Mouse (Mus musculus) limb, embryonic 12.5 days (tissue): ENCODE data around the gene Dalrd3. TPM values are rescaled to one million over a fixed set of nuclear protein-coding genes. Genes with fewer than 3 reads are reported as not detected.
"Not testable (repeated sequence)": the region's sequence is repeated elsewhere in the genome, so short reads cannot be mapped to it uniquely, and the experiment has no call there.

Experiments
- ATAC-seq: fragments of 200-750 bp; cut with Nextera tagmentation; 2 replicates; pipeline ENCODE4 v1.8.0; 2017; ENCODE audit warnings: low read depth, moderate TSS enrichment; ENCODE audit not compliant: insufficient number of reproducible peaks, insufficient read depth, low FRiP score, low TSS enrichment
- H3K27ac ChIP-seq: fragments of 300-500 bp; sonication (generic); 2 replicates; pipeline ENCODE4 v1.5.1; 2016; ENCODE audit warnings: mild to moderate bottlenecking, moderate library complexity
- H3K27me3 ChIP-seq: fragments of 300-500 bp; sonication (generic); 2 replicates; pipeline ENCODE4 v1.6.1; 2016; ENCODE audit warnings: mild to moderate bottlenecking, moderate library complexity
- H3K36me3 ChIP-seq: fragments of 300-500 bp; sonication (generic); 2 replicates; pipeline ENCODE4 v1.6.1; 2016; ENCODE audit warnings: mild to moderate bottlenecking, moderate library complexity
- H3K4me1 ChIP-seq: fragments of 300-500 bp; sonication (generic); replicated peaks from 2 replicates; pipeline ENCODE4 v1.6.1; 2016
- H3K4me2 ChIP-seq: fragments of 300-500 bp; sonication (generic); 2 replicates; pipeline ENCODE4 v1.6.1; 2016; ENCODE audit warnings: mild to moderate bottlenecking, moderate library complexity
- H3K4me3 ChIP-seq: fragments of 300-500 bp; sonication (generic); replicated peaks from 2 replicates; pipeline ENCODE4 v1.5.1; 2016; ENCODE audit warnings: mild to moderate bottlenecking
- H3K9ac ChIP-seq: fragments of 300-500 bp; sonication (generic); replicated peaks from 2 replicates; pipeline ENCODE4 v1.6.1; 2016; ENCODE audit warnings: mild to moderate bottlenecking, moderate library complexity
- H3K9me3 ChIP-seq: fragments of 300-500 bp; sonication (generic); 2 replicates; pipeline ENCODE4 v1.6.1; 2016; ENCODE audit warnings: mild to moderate bottlenecking, moderate library complexity
- WGBS: fragments of 180-500 bp; shearing (Covaris S2); methylation state at CpG from one replicate; pipeline ENCODE4 v1.1.7; 2016; 5-methylcytosine and 5-hydroxymethylcytosine counted together
- polyA plus RNA-seq: library from polyadenylated mRNA; unstranded; fragments of >200 nt; fragmentation: Nextera tagmentation; extraction: Ambion mirVana; gene quantifications from 2 replicates; pipeline ENCODE4 v1.2.1, GENCODE M21; 2016

Dalrd3 gene
- polyA plus RNA-seq, 1 experiment from 2014 or later = 197 TPM

DNA sequence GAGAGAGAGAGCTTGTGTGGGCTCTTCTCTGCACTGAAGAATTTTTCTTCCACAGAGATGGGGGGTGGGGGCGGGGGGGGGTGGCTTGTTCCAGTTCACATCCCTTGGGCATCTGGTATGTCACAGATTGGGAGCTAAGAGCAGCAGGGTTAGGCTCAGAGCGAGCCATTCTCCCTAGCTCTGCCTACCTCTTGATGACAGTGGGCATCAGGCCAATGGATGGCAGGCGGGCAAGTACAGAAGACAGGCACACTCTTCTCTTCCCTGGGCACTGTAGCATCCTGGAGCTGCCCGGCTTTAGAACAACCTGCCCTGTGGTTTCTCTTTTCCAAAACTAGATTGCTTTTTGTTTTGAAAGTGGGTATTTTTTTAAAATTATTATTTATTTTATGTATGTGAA is 21.8 kb downstream of the Dalrd3 start:
- no peak for ATAC-seq
- Histone ChIP-seq H3K4me1 (peaks cover 32% of the 10 kb centered on the region), H3K4me3 (no peak overlapping the region), H3K9me3 (no peaks in the 10 kb centered on the region), H3K9ac (no peak overlapping the region), H3K27ac (no peak overlapping the region), H3K27me3 (no peaks in the 10 kb centered on the region), H3K36me3 (peaks cover 7% of the 10 kb centered on the region; the same call in 1 of the 2 replicates), H3K4me2 (no peak overlapping the region)
- 88% methylated on average over 4 of the region's 4 CpGs for WGBS

- H3K9ac ChIP-seq = no peak overlapping the region
- peaks cover 7% of the 10 kb centered on the region; the same call in 1 of the 2 replicates for H3K36me3 ChIP-seq
- no peak overlapping the region for H3K27ac ChIP-seq
- no peak for ATAC-seq
- H3K4me2 ChIP-seq = no peak overlapping the region
- 79% methylated on average over 3 of the region's 3 CpGs for WGBS
- H3K4me1 ChIP-seq = peaks cover 17% of the 10 kb centered on the region
- H3K27me3 ChIP-seq = no peaks in the 10 kb centered on the region
- H3K4me3 ChIP-seq = no peak overlapping the region
- no peaks in the 10 kb centered on the region for H3K9me3 ChIP-seq
Observed at GRCm38 (mm10) chr9:108594354-108594753, 24.7 kb downstream of the Dalrd3 start.

GRCm38 (mm10) chr9:108596998-108597764 is 27.5 kb downstream of the Dalrd3 start, which contains the start of gene P4htm:
Gene P4htm, minus strand, starts transcription at chr9:108597667.
- Histone ChIP-seq H3K9me3 (no peaks in the 10 kb centered on the region), H3K4me2 (peak within 1 kb of the TSS; percentile 89), H3K27ac (no peak within 1 kb of the TSS; the same call in 1 of the 2 replicates), H3K36me3 (peaks cover 4% of the 10 kb centered on the region; the same call in 1 of the 2 replicates), H3K4me1 (peaks cover 14% of the 10 kb centered on the region), H3K9ac (peak within 1 kb of the TSS; percentile 73), H3K27me3 (no peaks in the 10 kb centered on the region), H3K4me3 (peak within 1 kb of the TSS; percentile 70)
- 3% methylated on average over 69 of the region's 69 CpGs for WGBS
- ATAC-seq = peak; percentile 78

DNA sequence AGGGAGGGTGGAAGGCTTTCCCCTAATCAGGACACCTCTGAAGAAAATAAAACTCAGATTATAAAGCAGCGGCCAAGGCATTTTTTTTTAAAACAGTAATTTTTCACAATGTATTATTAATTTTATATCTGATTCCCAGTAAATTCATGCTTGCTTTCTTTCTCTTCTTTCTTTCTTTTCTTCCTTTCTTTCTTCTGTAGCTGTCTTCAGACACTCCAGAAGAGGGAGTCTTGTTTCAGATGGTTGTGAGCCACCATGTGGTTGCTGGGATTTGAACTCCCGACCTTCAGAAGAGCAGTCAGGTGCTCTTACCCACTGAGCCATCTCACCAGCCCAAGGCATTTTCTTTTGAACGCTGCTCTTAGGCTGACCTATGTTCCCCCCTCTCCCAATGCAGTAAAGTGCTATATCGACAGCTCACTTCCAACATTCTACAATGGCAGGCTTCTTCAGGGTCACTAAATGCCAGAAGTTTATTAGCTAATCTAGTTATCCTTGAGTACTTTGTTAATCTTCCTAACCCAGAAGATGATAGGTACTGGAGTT is 29.4 kb downstream of the Dalrd3 start:
- peaks cover 14% of the 10 kb centered on the region for H3K4me1 ChIP-seq
- no peak for ATAC-seq
- no peak overlapping the region for H3K4me2 ChIP-seq
- no peaks in the 10 kb centered on the region for H3K27me3 ChIP-seq
- H3K4me3 ChIP-seq = no peak overlapping the region
- H3K9ac ChIP-seq = no peak overlapping the region
- no peak overlapping the region for H3K27ac ChIP-seq
- H3K36me3 ChIP-seq = peaks cover 18% of the 10 kb centered on the region
- whole genome bisulfite sequencing = 81% methylated on average over 4 of the region's 4 CpGs
- H3K9me3 ChIP-seq = no peaks in the 10 kb centered on the region

- Histone ChIP-seq H3K27ac (no peak overlapping the region), H3K36me3 (peaks cover 27% of the 10 kb centered on the region), H3K4me2 (no peak overlapping the region), H3K9ac (no peak overlapping the region), H3K27me3 (no peaks in the 10 kb centered on the region), H3K9me3 (no peaks in the 10 kb centered on the region), H3K4me1 (peaks cover 18% of the 10 kb centered on the region), H3K4me3 (no peak overlapping the region)
- WGBS = 72% methylated on average over 2 of the region's 2 CpGs
- no peak for ATAC-seq
Observed at GRCm38 (mm10) chr9:108600011-108600410, 30.3 kb downstream of the Dalrd3 start.

DNA sequence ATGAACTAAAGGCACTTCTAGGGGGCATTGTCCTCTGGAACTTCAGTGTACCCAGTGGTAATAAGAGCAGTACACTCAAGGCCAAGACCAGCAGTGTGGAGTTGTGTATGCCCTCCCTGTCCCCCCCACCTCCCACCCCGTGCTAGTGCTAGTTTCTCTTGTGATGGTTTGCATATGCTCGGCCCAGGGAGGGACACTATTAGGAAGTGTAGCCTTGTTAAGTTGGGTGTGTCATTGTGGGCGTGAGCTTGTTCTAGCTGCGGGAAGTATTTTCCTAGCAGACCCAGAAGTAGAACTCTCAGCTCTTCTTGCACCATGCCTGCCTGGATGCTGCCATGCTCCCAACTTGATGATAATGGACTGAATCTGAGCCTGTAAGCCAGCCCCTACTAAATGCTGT is 32.3 kb downstream of the Dalrd3 start:
- no peak overlapping the region for H3K4me2 ChIP-seq
- ATAC-seq = no peak
- H3K36me3 ChIP-seq = peaks cover 45% of the 10 kb centered on the region
- H3K9me3 ChIP-seq = no peaks in the 10 kb centered on the region
- H3K4me3 ChIP-seq = no peak overlapping the region
- no peaks in the 10 kb centered on the region for H3K27me3 ChIP-seq
- no peak overlapping the region for H3K27ac ChIP-seq
- no peak overlapping the region for H3K9ac ChIP-seq
- 84% methylated on average over 4 of the region's 4 CpGs for WGBS
- peaks cover 10% of the 10 kb centered on the region for H3K4me1 ChIP-seq

- not testable (repeated sequence) for H3K4me1 ChIP-seq, H3K27ac ChIP-seq, H3K9me3 ChIP-seq, H3K4me3 ChIP-seq, H3K27me3 ChIP-seq, H3K9ac ChIP-seq, H3K4me2 ChIP-seq, ATAC-seq
- peaks cover 98% of the 10 kb centered on the region for H3K36me3 ChIP-seq
- WGBS = 94% methylated on average over 5 of the region's 5 CpGs
Observed at GRCm38 (mm10) chr9:108607929-108608328, 38.2 kb downstream of the Dalrd3 start.

GRCm38 (mm10) chr9:108608889-108609288 is 39.2 kb downstream of the Dalrd3 start:
- no peak overlapping the region for H3K9ac ChIP-seq
- H3K4me1 ChIP-seq = peaks cover 4% of the 10 kb centered on the region
- no peak overlapping the region for H3K27ac ChIP-seq
- H3K4me2 ChIP-seq = no peak overlapping the region
- H3K27me3 ChIP-seq = no peaks in the 10 kb centered on the region
- no peaks in the 10 kb centered on the region for H3K9me3 ChIP-seq
- ATAC-seq = no peak
- WGBS = 89% methylated on average over 4 of the region's 4 CpGs
- peaks cover 98% of the 10 kb centered on the region for H3K36me3 ChIP-seq
- H3K4me3 ChIP-seq = no peak overlapping the region

GRCm38 (mm10) chr9:108611488-108611887 is 41.8 kb downstream of the Dalrd3 start:
- Histone ChIP-seq H3K4me1 (no peaks in the 10 kb centered on the region), H3K9me3 (no peaks in the 10 kb centered on the region), H3K4me3 (no peak overlapping the region), H3K4me2 (no peak overlapping the region), H3K9ac (no peak overlapping the region), H3K27me3 (no peaks in the 10 kb centered on the region), H3K27ac (no peak overlapping the region), H3K36me3 (peaks cover 99% of the 10 kb centered on the region)
- whole genome bisulfite sequencing = 94% methylated on average over 10 of the region's 10 CpGs
- ATAC-seq = no peak

DNA sequence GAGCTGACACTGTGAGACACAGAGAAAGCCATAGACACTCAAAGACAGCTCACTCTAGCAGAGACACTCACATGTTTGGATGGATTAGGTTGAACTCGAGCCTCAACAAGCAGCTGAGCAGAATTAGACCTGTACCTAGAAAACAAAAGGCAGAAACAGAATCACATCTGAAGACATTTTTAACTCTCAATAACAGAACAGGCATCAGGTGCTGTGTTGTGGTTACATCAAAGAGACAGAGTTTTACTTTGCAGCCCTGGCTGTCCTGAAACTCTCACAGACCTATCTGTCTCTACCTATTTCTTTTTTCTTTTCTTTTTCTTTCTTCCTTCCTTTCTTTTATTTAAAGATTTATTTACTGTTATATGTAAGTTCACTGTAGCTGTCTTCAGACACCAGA is 47.6 kb downstream of the Dalrd3 start:
- WGBS = 90% methylated on average over 1 of the region's 1 CpGs
- no peak for ATAC-seq
- peaks cover 80% of the 10 kb centered on the region for H3K36me3 ChIP-seq
- no peak overlapping the region for H3K4me2 ChIP-seq
- no peaks in the 10 kb centered on the region for H3K27me3 ChIP-seq
- H3K27ac ChIP-seq = no peak overlapping the region
- H3K9me3 ChIP-seq = no peaks in the 10 kb centered on the region
- H3K4me1 ChIP-seq = no peaks in the 10 kb centered on the region
- no peak overlapping the region for H3K9ac ChIP-seq
- no peak overlapping the region for H3K4me3 ChIP-seq
